Mouse (Mus musculus) adrenal gland (tissue): Measurements from ENCODE around the gene Prss22.
"Not testable (repeated sequence)": the region's sequence is repeated elsewhere in the genome, so short reads cannot be mapped to it uniquely, and the experiment has no call there.

Experiments
- intact Hi-C: fragments of 180-260 bp; cut with DNase I; formaldehyde crosslinking; loops from one replicate; pipeline ENCODE4 v1.15.1; 2025
- microRNA-seq, 2 experiments: library from miRNA; unstranded; fragments of <30 nt; microRNA quantifications; one replicate each; pipeline ENCODE4; 2019

Prss22 gene

GRCm38 (mm10) chr17:23949068-23949467 is 48.8 kb downstream of the Prss22 start:
- intact Hi-C loops: no loop called here

- intact Hi-C loops: not testable (repeated sequence)
Measured at GRCm38 (mm10) chr17:23947486-23947885, 50.4 kb downstream of the Prss22 start.

Small RNA genes lying within 50 kb of the gene (microRNA-seq; reads per million reads assigned to microRNA genes)
- 0 reads per million in 2 experiments for gene Gm27700
